Mouse (Mus musculus): ENCODE measurements around the gene Nt5dc3. TPM values are rescaled to one million over a fixed set of nuclear protein-coding genes. Genes with fewer than 3 reads are reported as not detected.
A peak's percentile ranks its signal among the peaks of the same experiment; 100 is the strongest.

Nt5dc3 gene
- total and polyA plus RNA-seq, 3 experiments: 4.6 to 15.9 (median 6.5) TPM

DNA sequence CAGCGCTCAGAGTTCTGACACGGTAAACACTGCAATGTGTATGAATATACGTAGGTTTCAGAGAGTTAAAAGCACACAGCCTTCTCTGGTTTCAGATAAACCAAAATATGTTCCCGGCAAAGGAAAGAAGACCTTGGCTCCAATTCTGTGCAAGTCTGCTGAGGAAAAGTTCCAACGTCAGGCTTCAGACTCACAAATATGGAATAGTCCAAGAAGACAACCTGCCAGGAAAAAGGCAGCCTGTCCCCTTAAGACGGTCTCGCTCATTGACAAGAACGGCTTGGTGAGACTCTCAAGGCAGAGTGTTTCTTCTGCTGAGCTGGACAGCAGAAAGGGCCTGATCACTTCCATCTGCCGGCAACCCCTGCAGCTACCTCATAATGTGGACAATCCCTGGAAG lies 2.5 kb upstream of the Nt5dc3 start:
- Histone ChIP-seq H3K27me3 (replicated peaks) (no peaks in the 10 kb centered on the region), H3K4me1 (ENCODE audit: control insufficient read depth in 1 of 2, insufficient read depth in 2 of 2) (peaks cover 8 to 27% of the 10 kb centered on the region in 2 experiments; a peak in 3 of 4 replicates), H3K4me2 (ENCODE audit: insufficient read depth, low read depth, poor library complexity, severe bottlenecking) (no peak overlapping the region), H3K4me3 (replicated peaks in 1 of 3; ENCODE audit: low read depth in 2 of 3, low read length in 2 of 3, poor library complexity in 1 of 3) (no peak overlapping the region), H3K9me3 (replicated peaks; ENCODE audit: low read length) (no peaks in the 10 kb centered on the region), H3K9ac (ENCODE audit: insufficient read depth, low read depth) (no peak overlapping the region), H3K36me3 (replicated peaks in 1 of 2; ENCODE audit: control insufficient read depth in 1 of 2, insufficient read depth in 1 of 2, low read length in 1 of 2) (peaks cover 0 to 3% of the 10 kb centered on the region in 2 experiments), H3K27ac (ENCODE audit: insufficient read depth, low read depth) (no peak overlapping the region), H3K79me2 (replicated peaks; ENCODE audit: control insufficient read depth, extremely low read depth, insufficient read depth, poor library complexity, severe bottlenecking) (peaks cover 11% of the 10 kb centered on the region; the same call in 1 of the 2 replicates)
- dilution Hi-C loops (cut with MboI; ENCODE audit: extremely low pct_ligation_motif_present, extremely low pct_unique_long_range_greater_than_20kb, low sequenced_read_pairs): no loop called here
- in situ Hi-C loops (cut with MboI; ENCODE audit: low pct_ligation_motif_present, low pct_unique_long_range_greater_than_20kb, low sequenced_read_pairs): no loop called here
- TF ChIP-seq ZMIZ1 (IDR thresholded peaks at IDR 0.05; ENCODE audit: low read depth, low read length): no peak
- no peak for TF ChIP-seq KAT2A (IDR thresholded peaks at IDR 0.05; ENCODE audit: insufficient replicate concordance, low read length)
- no peak for TF ChIP-seq PAX5 (IDR thresholded peaks at IDR 0.05; ENCODE audit: low read length)
- no peak for TF ChIP-seq JUN (IDR thresholded peaks at IDR 0.05; ENCODE audit: insufficient read depth, low read depth, low read length)
- TF ChIP-seq USF2 (conservative IDR thresholded peaks at IDR 0.05; ENCODE audit: low read depth, low read length): no peak
- no peak for TF ChIP-seq MAX (IDR thresholded peaks at IDR 0.05; ENCODE audit: low read length)
- TF ChIP-seq EP300 (IDR thresholded peaks at IDR 0.05; ENCODE audit: low read length): no peak
- no peak for TF ChIP-seq POLR2AphosphoS2 (IDR thresholded peaks at IDR 0.05; ENCODE audit: low read depth, low read length)
- no peak for TF ChIP-seq JUND (conservative IDR thresholded peaks at IDR 0.05; ENCODE audit: low read depth, low read length)
- TF ChIP-seq MYC (IDR thresholded peaks at IDR 0.05; ENCODE audit: low read depth, low read length): no peak
- no peak for TF ChIP-seq TCF12 (IDR thresholded peaks at IDR 0.05; ENCODE audit: low read depth, low read length)
- no peak for TF ChIP-seq NELFE (IDR thresholded peaks at IDR 0.05; ENCODE audit: low read depth, low read length)
- TF ChIP-seq ZNF384 (IDR thresholded peaks at IDR 0.05; ENCODE audit: low read depth, low read length): no peak
- TF ChIP-seq UBTF (IDR thresholded peaks at IDR 0.05; ENCODE audit: low read depth, low read length): no peak
- TF ChIP-seq NRF1 (IDR thresholded peaks at IDR 0.05; ENCODE audit: low read depth, low read length): no peak
- DNase-seq (ENCODE audit: extremely low read depth): no peak

DNA sequence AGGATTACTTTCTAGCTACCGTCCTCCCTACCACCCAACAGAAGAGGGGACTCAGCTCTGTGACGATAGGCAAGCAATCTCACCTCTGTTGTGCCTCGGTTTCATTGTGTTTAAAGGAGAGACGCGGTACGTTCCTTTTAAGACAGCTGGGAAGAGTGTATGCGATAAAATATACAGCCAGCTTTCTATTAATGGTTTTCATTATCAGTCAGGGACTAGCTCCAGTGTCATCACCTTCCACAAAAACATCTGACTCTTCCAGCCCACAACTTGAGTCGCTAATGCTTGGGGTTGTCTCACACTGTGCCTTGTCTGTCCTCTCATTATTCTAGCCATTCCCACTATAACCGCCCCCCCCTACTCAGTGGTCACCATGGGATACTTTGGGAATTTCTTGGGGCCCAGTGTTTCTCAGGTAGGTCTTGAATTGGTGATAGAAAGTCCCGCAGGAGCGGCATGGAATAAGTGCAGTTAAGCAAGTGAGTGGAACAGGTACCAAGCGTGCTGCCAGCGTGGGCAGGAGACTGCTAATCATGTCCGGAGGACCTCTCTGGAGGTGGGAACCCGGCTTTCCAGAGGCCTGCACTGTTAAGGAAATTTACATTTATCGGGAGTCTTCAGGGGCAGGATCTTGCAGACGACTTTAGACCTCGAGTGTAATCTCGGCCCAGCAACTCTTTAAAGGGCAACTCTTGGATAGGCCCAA lies 1.0 kb upstream of the Nt5dc3 start:
- Histone ChIP-seq H3K36me3 (replicated peaks in 1 of 2; ENCODE audit: control insufficient read depth in 1 of 2, insufficient read depth in 1 of 2, low read length in 1 of 2) (peaks cover 0 to 3% of the 10 kb centered on the region in 2 experiments), H3K4me3 (replicated peaks in 1 of 3; ENCODE audit: low read depth in 2 of 3, low read length in 2 of 3, poor library complexity in 1 of 3) (peak overlapping the region; percentile 67 to 84 (median 68)), H3K4me1 (ENCODE audit: control insufficient read depth in 1 of 2, insufficient read depth in 2 of 2) (peaks cover 3 to 26% of the 10 kb centered on the region in 2 experiments; a peak in 3 of 4 replicates), H3K9me3 (replicated peaks; ENCODE audit: low read length) (no peaks in the 10 kb centered on the region), H3K27me3 (replicated peaks) (no peaks in the 10 kb centered on the region), H3K4me2 (ENCODE audit: insufficient read depth, low read depth, poor library complexity, severe bottlenecking) (peak overlapping the region; percentile 53), H3K9ac (ENCODE audit: insufficient read depth, low read depth) (peak overlapping the region; percentile 84), H3K27ac (ENCODE audit: insufficient read depth, low read depth) (peak overlapping the region; percentile 44; the same call in 1 of the 2 replicates), H3K79me2 (replicated peaks; ENCODE audit: control insufficient read depth, extremely low read depth, insufficient read depth, poor library complexity, severe bottlenecking) (peaks cover 13% of the 10 kb centered on the region)
- DNase-seq (ENCODE audit: extremely low read depth): no peak
- in situ Hi-C loops (cut with MboI; ENCODE audit: low pct_ligation_motif_present, low pct_unique_long_range_greater_than_20kb, low sequenced_read_pairs) (no loop called here), dilution Hi-C loops (cut with MboI; ENCODE audit: extremely low pct_ligation_motif_present, extremely low pct_unique_long_range_greater_than_20kb, low sequenced_read_pairs) (no loop called here)
- TF ChIP-seq POLR2A (IDR thresholded peaks at IDR 0.05; ENCODE audit: low read depth, low read length) (no peak), NRF1 (IDR thresholded peaks at IDR 0.05; ENCODE audit: low read depth, low read length) (no peak), ZNF384 (IDR thresholded peaks at IDR 0.05; ENCODE audit: low read depth, low read length) (no peak), PAX5 (IDR thresholded peaks at IDR 0.05; ENCODE audit: low read length) (no peak), ZMIZ1 (IDR thresholded peaks at IDR 0.05; ENCODE audit: low read depth, low read length) (no peak), IRF4 (IDR thresholded peaks at IDR 0.05; ENCODE audit: low read depth, low read length) (0 out of 2 replicates have a peak, but pooled peaks have one; percentile 26), MYC (IDR thresholded peaks at IDR 0.05; ENCODE audit: low read depth, low read length) (0 out of 2 replicates have a peak, but pooled peaks have one; percentile 12), SIN3A (IDR thresholded peaks at IDR 0.05; ENCODE audit: low read length) (peak; percentile 3; the same call in 1 of the 2 replicates), TBP (conservative IDR thresholded peaks at IDR 0.05; ENCODE audit: low read depth, low read length) (no peak), ETS1 (conservative IDR thresholded peaks at IDR 0.05; ENCODE audit: low read depth, low read length) (no peak), SMC3 (IDR thresholded peaks at IDR 0.05; ENCODE audit: low read depth, low read length) (no peak), USF1 (IDR thresholded peaks at IDR 0.05; ENCODE audit: low read depth, low read length) (no peak), TCF12 (IDR thresholded peaks at IDR 0.05; ENCODE audit: low read depth, low read length) (no peak), RCOR1 (conservative IDR thresholded peaks at IDR 0.05; ENCODE audit: low read depth, low read length) (no peak), MAFK (IDR thresholded peaks at IDR 0.05; ENCODE audit: insufficient replicate concordance, low read length) (no peak), JUN (IDR thresholded peaks at IDR 0.05; ENCODE audit: insufficient read depth, low read depth, low read length) (no peak), BHLHE40 (IDR thresholded peaks at IDR 0.05; ENCODE audit: low read depth, low read length) (0 out of 2 replicates have a peak, but pooled peaks have one; percentile 23), MEF2A (IDR thresholded peaks at IDR 0.05; ENCODE audit: borderline replicate concordance, low read depth, low read length) (no peak), USF2 (conservative IDR thresholded peaks at IDR 0.05; ENCODE audit: low read depth, low read length) (no peak), POLR2AphosphoS2 (IDR thresholded peaks at IDR 0.05; ENCODE audit: low read depth, low read length) (no peak), MAZ (IDR thresholded peaks at IDR 0.05; ENCODE audit: low read depth, low read length) (no peak), MXI1 (IDR thresholded peaks at IDR 0.05; ENCODE audit: low read depth, low read length) (peak; percentile 66), NELFE (IDR thresholded peaks at IDR 0.05; ENCODE audit: low read depth, low read length) (no peak), GABPA (IDR thresholded peaks at IDR 0.05; ENCODE audit: insufficient replicate concordance, low read depth, low read length) (no peak)
